Mouse (Mus musculus) spleen, adult 2 months (tissue): ENCODE data around the gene Ppfibp2. TPM values are rescaled to one million over a fixed set of nuclear protein-coding genes. Genes with fewer than 3 reads are reported as not detected.

Experiments used
- DNase-seq, 2 experiments: peaks; one replicate each; pipeline versions ENCODE4 v3.0.0 to v3.0.0-alpha.2; 2012 to 2021; ENCODE audit warnings: low spot score in 2 of 2, low read depth in 1 of 2
- H3K27ac ChIP-seq: fragments of 200-500 bp; 2 replicates; pipeline ENCODE4 v1.5.1; 2012; ENCODE audit warnings: low read length, inconsistent platforms; ENCODE audit not compliant: insufficient read depth
- H3K27me3 ChIP-seq: fragments of 200-500 bp; 2 replicates; pipeline ENCODE4 v1.6.1; 2012; ENCODE audit warnings: mild to moderate bottlenecking, moderate library complexity, low read length, inconsistent platforms; ENCODE audit not compliant: control insufficient read depth, insufficient read depth
- H3K36me3 ChIP-seq: fragments of 200-500 bp; 2 replicates; pipeline ENCODE4 v1.6.1; 2012; ENCODE audit warnings: mild to moderate bottlenecking, low read length, inconsistent platforms; ENCODE audit not compliant: control insufficient read depth, insufficient read depth
- H3K4me1 ChIP-seq: fragments of 200-500 bp; 2 replicates; pipeline ENCODE4 v1.6.1; 2011; ENCODE audit warnings: inconsistent platforms; ENCODE audit not compliant: control insufficient read depth, insufficient read depth, insufficient read length
- H3K4me3 ChIP-seq: fragments of 200-500 bp; 2 replicates; pipeline ENCODE4 v1.5.1; 2011; ENCODE audit warnings: mild to moderate bottlenecking, inconsistent platforms; ENCODE audit not compliant: insufficient read depth, insufficient read length; ENCODE audit errors: extremely low read depth
- CTCF ChIP-seq: fragments of 200-500 bp; IDR thresholded peaks from 2 replicates; pipeline ENCODE4 v1.5.1; 2011; ENCODE audit warnings: mild to moderate bottlenecking, inconsistent platforms; ENCODE audit not compliant: insufficient read depth, insufficient read length, insufficient replicate concordance; ENCODE audit errors: extremely low read depth
- POLR2A ChIP-seq: fragments of 200-500 bp; IDR thresholded peaks from 2 replicates; pipeline ENCODE4 v1.6.1; 2011; ENCODE audit warnings: low read depth, low read length, inconsistent platforms
- WGBS: fragments of 180-500 bp; shearing (Covaris S2); methylation state at CpG from one replicate; pipeline ENCODE4 v1.1.7; 2018; 5-methylcytosine and 5-hydroxymethylcytosine counted together
- polyA plus RNA-seq: library from polyadenylated mRNA; depleted of rRNA; stranded (reverse); fragments of >200 nt; gene quantifications from 2 replicates; pipeline ENCODE4 v1.2.3, GENCODE M21; 2012

The Ppfibp2 gene
- polyA plus RNA-seq, 1 experiment, result 5.5 TPM

- no peak for TF ChIP-seq POLR2A
- TF ChIP-seq CTCF, result no peak
- no peak for DNase-seq
- no peak overlapping the region for H3K4me3 ChIP-seq
- peaks cover 12% of the 10 kb centered on the region for H3K4me1 ChIP-seq
- no peaks in the 10 kb centered on the region for H3K36me3 ChIP-seq
- H3K27me3 ChIP-seq, result no peaks in the 10 kb centered on the region
- WGBS, result 65% methylated on average over 8 of the region's 8 CpGs
- no peak overlapping the region for H3K27ac ChIP-seq
Observed at GRCm38 (mm10) chr7:107685238-107685954, 90.4 kb downstream of the Ppfibp2 start.

GRCm38 (mm10) chr7:107685955-107686285 lies 90.9 kb downstream of the Ppfibp2 start:
- Histone ChIP-seq H3K27ac (no peak overlapping the region), H3K4me3 (no peak overlapping the region), H3K4me1 (peaks cover 12% of the 10 kb centered on the region), H3K36me3 (no peaks in the 10 kb centered on the region), H3K27me3 (no peaks in the 10 kb centered on the region)
- 89% methylated on average over 7 of the region's 7 CpGs for WGBS
- TF ChIP-seq POLR2A (no peak), CTCF (no peak)
- no peak for DNase-seq

GRCm38 (mm10) chr7:107687412-107687811 lies 92.4 kb downstream of the Ppfibp2 start:
- H3K36me3 ChIP-seq, result no peaks in the 10 kb centered on the region
- no peak overlapping the region for H3K4me3 ChIP-seq
- no peak for DNase-seq
- no peak overlapping the region for H3K27ac ChIP-seq
- peaks cover 12% of the 10 kb centered on the region for H3K4me1 ChIP-seq
- 20% methylated on average over 3 of the region's 3 CpGs for WGBS
- no peaks in the 10 kb centered on the region for H3K27me3 ChIP-seq
- TF ChIP-seq POLR2A (no peak), CTCF (no peak)

GRCm38 (mm10) chr7:107688040-107688439 lies 93.0 kb downstream of the Ppfibp2 start:
- no peak for TF ChIP-seq CTCF
- TF ChIP-seq POLR2A, result no peak
- no peak overlapping the region for H3K4me3 ChIP-seq
- H3K27me3 ChIP-seq, result no peaks in the 10 kb centered on the region
- peaks cover 12% of the 10 kb centered on the region for H3K4me1 ChIP-seq
- H3K27ac ChIP-seq, result no peak overlapping the region
- H3K36me3 ChIP-seq, result no peaks in the 10 kb centered on the region
- no peak for DNase-seq
- WGBS, result 89% methylated on average over 4 of the region's 4 CpGs

GRCm38 (mm10) chr7:107690426-107691221 lies 95.6 kb downstream of the Ppfibp2 start:
- no peaks in the 10 kb centered on the region for H3K27me3 ChIP-seq
- H3K4me3 ChIP-seq, result no peak overlapping the region
- no peak overlapping the region for H3K27ac ChIP-seq
- TF ChIP-seq CTCF (no peak), POLR2A (no peak)
- no peaks in the 10 kb centered on the region for H3K36me3 ChIP-seq
- WGBS, result 87% methylated on average over 17 of the region's 17 CpGs
- DNase-seq, result no peak
- peaks cover 7% of the 10 kb centered on the region for H3K4me1 ChIP-seq

GRCm38 (mm10) chr7:107691493-107691892 lies 96.5 kb downstream of the Ppfibp2 start:
- Histone ChIP-seq H3K27ac (no peak overlapping the region), H3K4me3 (no peak overlapping the region), H3K27me3 (no peaks in the 10 kb centered on the region), H3K4me1 (peaks cover 2% of the 10 kb centered on the region; the same call in 1 of the 2 replicates), H3K36me3 (no peaks in the 10 kb centered on the region)
- WGBS, result 80% methylated on average over 6 of the region's 6 CpGs
- DNase-seq, result no peak
- no peak for TF ChIP-seq CTCF
- no peak for TF ChIP-seq POLR2A

- no peaks in the 10 kb centered on the region; the same call in 1 of the 2 replicates for H3K4me1 ChIP-seq
- TF ChIP-seq CTCF, result no peak
- no peak for TF ChIP-seq POLR2A
- no peaks in the 10 kb centered on the region for H3K36me3 ChIP-seq
- no peak overlapping the region for H3K27ac ChIP-seq
- H3K27me3 ChIP-seq, result no peaks in the 10 kb centered on the region
- 89% methylated on average over 10 of the region's 10 CpGs for WGBS
- no peak for DNase-seq
- H3K4me3 ChIP-seq, result no peak overlapping the region
Observed at GRCm38 (mm10) chr7:107694254-107694947, 99.4 kb downstream of the Ppfibp2 start.
